Mouse (Mus musculus) bone marrow macrophage, adult 2 months (primary cell): ENCODE measurements at regions not wholly inside any gene's neighbourhood (a gene's known extent, or its start where the extent isn't known, plus 50 kb on each side); places are given as distances from the start of the nearest gene placed in this dataset.

Source experiments
- H3K27ac ChIP-seq: 2 replicates; pipeline ENCODE4 v1.5.1; 2012; ENCODE audit warnings: low read depth, low read length; ENCODE audit not compliant: insufficient read depth
- H3K4me1 ChIP-seq: 2 replicates; pipeline ENCODE4 v1.6.1; 2012; ENCODE audit warnings: low read length; ENCODE audit not compliant: control insufficient read depth, insufficient read depth
- H3K4me3 ChIP-seq: 2 replicates; pipeline ENCODE4 v1.5.1; 2012; ENCODE audit warnings: mild to moderate bottlenecking, low read length, moderate library complexity; ENCODE audit not compliant: insufficient read depth
- CTCF ChIP-seq: IDR thresholded peaks from 2 replicates; pipeline ENCODE4 v1.5.1; 2012; ENCODE audit warnings: low read depth, mild to moderate bottlenecking, low read length, moderate library complexity
- POLR2A ChIP-seq: IDR thresholded peaks from 2 replicates; pipeline ENCODE4 v1.6.1; 2012; ENCODE audit warnings: mild to moderate bottlenecking, low read depth, low read length, borderline replicate concordance

DNA sequence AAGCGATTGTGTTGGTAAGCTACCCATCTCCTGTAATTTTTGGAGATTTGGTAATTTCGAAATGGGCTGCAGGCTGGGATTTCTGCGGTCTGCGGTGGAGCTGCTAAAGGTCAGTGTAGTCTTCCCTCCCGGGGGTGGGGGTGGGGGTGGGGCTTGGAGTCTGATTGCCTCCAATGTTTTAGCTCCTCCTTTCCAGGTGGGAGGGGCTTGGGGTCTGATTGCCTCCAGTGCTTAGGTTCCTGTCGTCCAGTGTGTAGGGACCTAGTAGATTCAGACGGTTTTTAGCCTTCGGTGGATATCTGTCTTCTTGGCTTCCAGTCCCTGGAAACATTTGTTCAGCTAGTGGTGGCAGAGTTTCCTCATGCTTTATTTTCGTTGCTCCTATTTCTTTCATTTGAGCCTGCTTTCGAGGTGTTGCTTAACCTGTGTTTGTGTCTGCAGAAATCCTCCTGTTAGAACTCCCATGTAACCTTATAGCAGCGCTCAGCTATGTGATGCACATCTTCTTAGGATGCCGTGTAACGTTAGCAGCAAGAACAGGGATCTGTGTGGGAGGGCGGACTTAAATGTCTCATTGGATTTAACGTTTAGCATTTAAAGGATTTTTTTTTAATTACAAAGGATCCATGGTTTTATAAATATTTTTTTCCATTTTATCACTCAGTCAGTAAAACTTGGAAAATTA is 145.1 kb upstream of the Mkln1 start:
- TF ChIP-seq POLR2A (no peak), CTCF (no peak)
- H3K4me3 ChIP-seq: peak overlapping the region; percentile 7; the same call in 1 of the 2 replicates
- no peak overlapping the region for H3K27ac ChIP-seq
- H3K4me1 ChIP-seq: peaks cover 2% of the 10 kb centered on the region; the same call in 1 of the 2 replicates

DNA sequence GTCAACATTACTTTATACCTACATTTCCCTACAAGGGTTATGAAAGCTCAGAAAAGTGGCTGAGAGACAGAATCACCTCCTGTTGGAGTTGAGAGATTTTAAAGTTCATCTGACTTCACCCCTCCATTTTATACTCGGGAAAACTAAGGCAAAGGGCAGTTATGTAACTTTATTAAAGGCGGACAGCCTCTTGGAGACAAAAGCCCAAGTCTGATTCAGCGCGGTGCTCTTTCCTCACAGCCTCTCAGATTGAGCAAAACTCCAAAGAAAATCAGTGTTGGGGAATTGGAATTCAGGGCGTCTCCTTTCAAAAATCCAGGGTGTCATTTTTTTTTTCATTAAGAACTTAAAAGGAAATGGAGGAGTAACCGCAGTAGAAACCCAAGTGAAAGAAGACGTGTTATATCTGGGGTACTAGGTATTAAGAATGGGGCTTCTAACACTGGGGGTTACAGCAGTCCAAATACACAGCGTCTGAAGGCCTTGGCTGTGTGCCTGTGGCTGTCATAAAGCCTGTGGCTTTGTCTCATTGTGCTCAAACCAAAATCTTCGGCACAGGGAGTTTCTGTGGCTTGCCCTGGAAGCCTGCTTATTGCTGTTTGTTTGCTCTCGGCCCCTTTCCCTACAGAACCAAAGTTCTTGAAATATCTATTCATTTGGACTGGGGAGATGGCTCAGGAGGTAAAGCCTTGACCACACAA is 137.7 kb upstream of the Mkln1 start:
- Histone ChIP-seq H3K4me3 (no peak overlapping the region), H3K27ac (no peak overlapping the region), H3K4me1 (peaks cover 12% of the 10 kb centered on the region)
- TF ChIP-seq CTCF: no peak
- no peak for TF ChIP-seq POLR2A

DNA sequence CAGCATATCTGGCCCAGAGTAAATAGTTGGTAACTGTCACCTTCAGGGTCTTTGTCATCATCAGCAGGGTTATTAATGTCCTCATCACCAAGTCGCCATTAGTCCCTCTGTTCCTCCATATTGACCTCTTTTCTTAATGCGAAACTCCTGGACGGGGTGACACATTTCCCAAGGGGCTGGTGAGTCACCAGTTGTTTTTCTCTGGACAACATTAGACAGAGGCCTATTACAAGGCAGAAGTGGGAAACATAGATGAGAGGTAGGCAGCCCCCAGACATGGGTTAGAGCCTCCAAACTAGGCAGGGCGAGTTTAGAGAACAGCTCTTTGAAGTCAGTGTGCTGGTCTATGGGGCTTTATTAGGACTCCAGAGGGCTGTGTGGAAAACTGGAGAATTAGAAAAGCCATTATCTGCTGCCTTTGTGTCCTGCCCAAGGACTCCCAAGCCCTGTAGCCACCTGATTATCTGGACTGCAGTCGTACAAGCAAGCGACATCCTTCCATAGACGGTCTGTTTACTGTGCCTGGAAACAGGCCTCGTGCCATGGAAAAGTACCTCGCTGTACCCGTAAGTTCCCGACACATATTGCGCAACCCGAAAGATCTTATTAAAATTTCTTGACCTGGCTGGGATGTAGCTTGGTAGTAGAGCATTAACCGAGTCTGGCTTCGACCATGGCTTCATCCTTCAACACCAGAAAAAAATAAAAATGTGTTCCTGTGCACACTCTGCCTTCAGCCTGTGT is 136.6 kb upstream of the Mkln1 start:
- no peak for TF ChIP-seq CTCF
- H3K4me3 ChIP-seq: no peak overlapping the region
- H3K4me1 ChIP-seq: peaks cover 14% of the 10 kb centered on the region
- H3K27ac ChIP-seq: no peak overlapping the region

DNA sequence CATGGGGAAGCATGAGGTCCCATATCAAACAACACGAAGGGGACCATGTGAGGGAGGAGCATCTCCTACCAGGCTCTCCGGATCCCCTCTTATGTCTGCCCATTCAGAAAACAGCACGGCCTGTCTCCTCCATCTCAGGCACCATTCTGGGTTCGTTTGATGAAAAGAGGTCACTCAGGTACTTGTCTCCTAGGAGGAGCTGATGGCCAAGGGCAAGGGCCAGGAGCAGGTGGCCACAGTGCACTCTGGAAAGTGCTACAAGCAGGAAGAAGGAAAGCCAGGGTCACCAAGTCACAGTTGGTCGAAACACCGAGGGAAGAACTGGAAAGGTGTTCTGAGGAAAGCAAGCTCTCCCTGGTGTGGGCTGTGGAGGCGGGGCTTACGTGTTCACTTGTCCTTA is 135.9 kb upstream of the Mkln1 start:
- TF ChIP-seq CTCF (no peak), POLR2A (no peak)
- no peak overlapping the region for H3K4me3 ChIP-seq
- no peak overlapping the region for H3K27ac ChIP-seq

DNA sequence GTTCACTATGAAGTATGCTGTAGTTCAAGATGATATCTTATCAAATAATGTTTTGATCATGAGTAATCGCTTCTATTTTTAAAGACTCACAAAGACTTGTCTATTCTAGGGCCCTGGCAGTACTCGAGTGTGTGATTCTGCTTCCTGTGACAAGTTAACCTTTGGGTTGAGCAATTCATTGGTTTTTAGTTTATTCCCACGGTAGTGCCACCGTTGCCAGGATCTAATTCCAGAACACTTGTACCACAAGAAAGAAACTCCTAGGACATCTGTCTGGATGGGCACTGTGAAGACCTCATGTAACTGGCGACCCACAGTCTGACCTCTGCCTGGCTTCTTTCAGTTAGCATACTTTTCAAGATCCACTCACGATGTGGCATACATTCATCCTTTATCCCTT is 134.7 kb upstream of the Mkln1 start:
- no peak overlapping the region for H3K4me3 ChIP-seq
- peaks cover 14% of the 10 kb centered on the region for H3K4me1 ChIP-seq
- no peak overlapping the region for H3K27ac ChIP-seq
- TF ChIP-seq POLR2A: no peak

More for the DNA sequence above, 135.9 kb upstream of the Mkln1 start:
- H3K4me1 ChIP-seq: peaks cover 14% of the 10 kb centered on the region

DNA sequence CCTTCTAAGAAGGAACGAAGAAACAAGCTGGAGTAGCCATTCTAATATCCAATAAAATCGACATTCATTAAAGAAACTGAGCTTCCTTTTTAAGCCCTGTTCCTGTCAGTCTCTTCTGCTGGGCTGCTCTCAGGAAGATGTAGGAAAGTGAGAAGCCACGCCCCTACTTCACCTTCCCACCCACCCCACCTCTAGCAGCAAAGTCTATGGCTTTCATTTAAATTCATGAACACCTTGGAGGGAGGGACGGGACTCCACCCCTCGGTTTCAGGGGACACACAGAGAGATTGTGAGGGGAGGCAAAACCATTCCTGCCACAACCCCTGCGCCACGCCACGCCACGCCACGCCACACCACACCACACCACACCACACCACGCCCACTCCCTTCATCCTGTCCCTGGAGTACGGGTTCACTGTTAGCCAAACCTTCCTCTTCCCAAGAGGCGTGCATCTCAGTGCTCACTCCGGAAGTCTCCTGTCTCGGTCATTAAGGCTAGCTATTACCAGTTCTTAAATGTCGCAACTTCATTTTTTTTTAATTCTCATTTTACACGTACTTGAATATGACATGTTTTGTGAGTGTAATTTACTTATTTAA is 132.0 kb upstream of the Mkln1 start:
- TF ChIP-seq POLR2A: no peak
- TF ChIP-seq CTCF: no peak
- Histone ChIP-seq H3K4me1 (peaks cover 14% of the 10 kb centered on the region), H3K4me3 (no peak overlapping the region), H3K27ac (no peak overlapping the region)

DNA sequence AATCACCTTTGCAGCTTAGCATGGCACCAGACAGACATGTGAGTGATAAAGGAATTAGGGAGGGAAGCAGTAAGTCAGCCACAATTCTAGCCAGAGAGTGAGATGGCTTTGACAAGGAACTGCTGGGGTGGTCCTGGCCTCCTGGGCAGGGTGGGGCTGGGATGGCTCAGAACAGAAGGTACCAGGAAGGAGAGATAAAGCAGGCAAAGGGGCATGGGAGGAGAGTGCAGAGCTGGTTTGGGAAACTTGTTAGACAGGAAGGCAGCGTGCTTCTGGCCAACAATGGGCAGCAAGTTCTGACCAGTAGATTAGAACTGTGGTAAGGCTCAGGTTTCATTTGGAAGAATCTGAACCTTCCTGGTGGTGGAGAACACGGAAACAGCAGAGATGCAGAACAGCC is 130.5 kb upstream of the Mkln1 start:
- no peak for TF ChIP-seq POLR2A
- no peak for TF ChIP-seq CTCF
- H3K4me1 ChIP-seq: peaks cover 8% of the 10 kb centered on the region; the same call in 1 of the 2 replicates

DNA sequence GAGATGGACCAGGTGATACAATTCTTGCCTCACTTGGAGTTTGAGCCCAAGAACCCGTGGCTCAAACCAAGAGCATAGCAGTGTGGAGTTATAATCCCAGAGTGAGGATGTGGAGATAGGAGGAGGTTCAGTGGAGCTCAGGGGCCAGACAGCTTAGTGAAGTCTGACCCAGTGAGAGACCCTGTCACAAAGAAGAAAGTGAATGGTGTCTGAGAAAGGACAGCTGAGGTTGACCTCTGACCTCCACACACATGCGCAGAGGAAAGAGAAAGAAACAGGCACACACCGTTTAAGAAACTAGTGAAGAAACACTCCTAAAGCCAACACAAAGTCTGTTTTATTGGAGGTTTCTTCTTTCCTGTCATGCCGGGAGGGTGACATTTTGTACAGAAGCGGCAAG is 124.7 kb upstream of the Mkln1 start:
- TF ChIP-seq CTCF (no peak), POLR2A (no peak)
- H3K4me1 ChIP-seq: peaks cover 7% of the 10 kb centered on the region; the same call in 1 of the 2 replicates
- H3K4me3 ChIP-seq: no peak overlapping the region
- no peak overlapping the region for H3K27ac ChIP-seq

More for the DNA sequence above, 130.5 kb upstream of the Mkln1 start:
- no peak overlapping the region for H3K4me3 ChIP-seq
- H3K27ac ChIP-seq: no peak overlapping the region

DNA sequence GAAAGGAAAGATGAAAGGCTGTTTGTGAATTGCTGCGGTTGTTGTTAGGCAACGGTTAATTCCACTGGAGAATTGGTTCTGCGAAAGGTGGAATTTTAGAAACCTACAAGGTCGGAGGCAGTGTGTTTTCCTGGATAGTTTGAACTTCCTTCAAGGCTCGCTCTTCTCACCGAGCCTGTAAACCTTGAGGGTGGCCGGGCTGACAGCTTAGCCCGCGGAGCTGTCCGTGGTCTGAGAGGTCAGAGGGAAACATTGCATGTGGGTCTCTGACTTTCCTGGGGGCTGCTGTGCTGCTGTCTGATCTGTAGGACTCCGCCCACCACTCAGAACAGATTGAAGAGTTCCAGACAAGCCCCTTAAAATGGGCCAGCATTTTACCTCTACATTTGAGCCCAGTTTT is 124.3 kb upstream of the Mkln1 start:
- H3K27ac ChIP-seq: no peak overlapping the region
- H3K4me1 ChIP-seq: peaks cover 7% of the 10 kb centered on the region; the same call in 1 of the 2 replicates
- no peak for TF ChIP-seq CTCF
- no peak for TF ChIP-seq POLR2A
- no peak overlapping the region for H3K4me3 ChIP-seq

DNA sequence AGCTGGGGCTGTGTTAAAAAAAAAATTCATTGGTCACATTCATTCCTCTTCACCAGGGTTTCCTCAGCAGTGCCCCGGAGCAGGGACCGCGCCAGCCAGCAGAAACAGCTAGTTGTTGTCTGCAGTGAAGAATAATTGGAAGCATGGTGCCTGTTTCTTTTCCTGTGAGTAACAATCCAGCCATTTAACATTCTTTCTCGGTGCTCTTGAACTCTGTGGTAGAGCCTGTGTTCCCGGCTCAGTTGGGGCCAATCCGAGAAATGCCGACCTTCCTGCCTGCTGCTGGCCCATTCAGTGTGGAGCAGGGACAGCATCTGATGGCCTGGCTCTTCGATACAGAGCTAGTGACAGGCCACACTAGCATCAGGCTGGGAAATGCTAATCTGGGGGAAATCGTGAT is 120.7 kb upstream of the Mkln1 start:
- Histone ChIP-seq H3K4me1 (peaks cover 7% of the 10 kb centered on the region), H3K27ac (no peak overlapping the region), H3K4me3 (no peak overlapping the region)
- TF ChIP-seq POLR2A: no peak
- no peak for TF ChIP-seq CTCF
